Mouse (Mus musculus): ENCODE measurements around the gene Miga1. TPM values are rescaled to one million over a fixed set of nuclear protein-coding genes. Genes with fewer than 3 reads are reported as not detected.

The Miga1 gene
- total and polyA plus RNA-seq, 3 experiments = 25.3 to 44.7 (median 32.5) TPM

GRCm38 (mm10) chr3:152257528-152257927 is 82.7 kb downstream of the Miga1 start:
- no peak for DNase-seq (ENCODE audit: extremely low read depth)
- in situ Hi-C loops (cut with MboI; ENCODE audit: low pct_ligation_motif_present, low pct_unique_long_range_greater_than_20kb, low sequenced_read_pairs) = loop anchor here (25.0 kb wide), 1 partner anchor 480 kb away; no protein-coding TSS in a partner anchor
- dilution Hi-C loops (cut with MboI; ENCODE audit: extremely low pct_ligation_motif_present, extremely low pct_unique_long_range_greater_than_20kb, low sequenced_read_pairs) = no loop called here
- Histone ChIP-seq H3K36me3 (replicated peaks in 1 of 2; ENCODE audit: control insufficient read depth in 1 of 2, insufficient read depth in 1 of 2, low read length in 1 of 2) (no peaks in the 10 kb centered on the region), H3K27ac (ENCODE audit: insufficient read depth, low read depth) (no peak overlapping the region), H3K4me3 (replicated peaks in 1 of 3; ENCODE audit: low read depth in 2 of 3, low read length in 2 of 3, poor library complexity in 1 of 3) (no peak overlapping the region), H3K9me3 (replicated peaks; ENCODE audit: low read length) (no peaks in the 10 kb centered on the region), H3K79me2 (replicated peaks; ENCODE audit: control insufficient read depth, extremely low read depth, insufficient read depth, poor library complexity, severe bottlenecking) (no peaks in the 10 kb centered on the region), H3K27me3 (replicated peaks) (no peaks in the 10 kb centered on the region), H3K4me2 (ENCODE audit: insufficient read depth, low read depth, poor library complexity, severe bottlenecking) (no peak overlapping the region), H3K9ac (ENCODE audit: insufficient read depth, low read depth) (no peak overlapping the region), H3K4me1 (ENCODE audit: control insufficient read depth in 1 of 2, insufficient read depth in 2 of 2) (peaks cover 0 to 2% of the 10 kb centered on the region in 2 experiments; a peak in 1 of 4 replicates)
- TF ChIP-seq USF2 (conservative IDR thresholded peaks at IDR 0.05; ENCODE audit: low read depth, low read length) (no peak), POLR2A (IDR thresholded peaks at IDR 0.05; ENCODE audit: low read depth, low read length) (no peak), JUN (IDR thresholded peaks at IDR 0.05; ENCODE audit: insufficient read depth, low read depth, low read length) (peak; percentile 62), GABPA (IDR thresholded peaks at IDR 0.05; ENCODE audit: insufficient replicate concordance, low read depth, low read length) (no peak), IRF4 (IDR thresholded peaks at IDR 0.05; ENCODE audit: low read depth, low read length) (peak; percentile 73; the same call in 1 of the 2 replicates), KAT2A (IDR thresholded peaks at IDR 0.05; ENCODE audit: insufficient replicate concordance, low read length) (no peak), MAZ (IDR thresholded peaks at IDR 0.05; ENCODE audit: low read depth, low read length) (no peak), BHLHE40 (IDR thresholded peaks at IDR 0.05; ENCODE audit: low read depth, low read length) (no peak), UBTF (IDR thresholded peaks at IDR 0.05; ENCODE audit: low read depth, low read length) (no peak), MEF2A (IDR thresholded peaks at IDR 0.05; ENCODE audit: borderline replicate concordance, low read depth, low read length) (no peak), EP300 (IDR thresholded peaks at IDR 0.05; ENCODE audit: low read length) (peak; percentile 82), ELF1 (IDR thresholded peaks at IDR 0.05; ENCODE audit: low read depth, low read length) (no peak), ZKSCAN1 (IDR thresholded peaks at IDR 0.05; ENCODE audit: borderline replicate concordance, low read depth, low read length) (no peak), NELFE (IDR thresholded peaks at IDR 0.05; ENCODE audit: low read depth, low read length) (no peak), ZC3H11A (IDR thresholded peaks at IDR 0.05; ENCODE audit: low read depth, low read length) (no peak), USF1 (IDR thresholded peaks at IDR 0.05; ENCODE audit: low read depth, low read length) (no peak), ZMIZ1 (IDR thresholded peaks at IDR 0.05; ENCODE audit: low read depth, low read length) (no peak), JUND (conservative IDR thresholded peaks at IDR 0.05; ENCODE audit: low read depth, low read length) (peak; percentile 62; the same call in 1 of the 2 replicates), ETS1 (conservative IDR thresholded peaks at IDR 0.05; ENCODE audit: low read depth, low read length) (no peak), CTCF (conservative IDR thresholded peaks at IDR 0.05 in 1 of 2, IDR thresholded peaks at IDR 0.05 in 1 of 2; ENCODE audit: low read depth in 2 of 2, low read length in 2 of 2) (no peak), RAD21 (IDR thresholded peaks at IDR 0.05; ENCODE audit: low read depth, low read length) (no peak), CHD1 (IDR thresholded peaks at IDR 0.05; ENCODE audit: low read depth, low read length) (no peak)
